Mouse (Mus musculus): ENCODE results near the gene Ebf1. TPM values are rescaled to one million over a fixed set of nuclear protein-coding genes. Genes with fewer than 3 reads are reported as not detected.

The Ebf1 gene
- total and polyA plus RNA-seq, 3 experiments = 0.04 TPM; not detected in 2

DNA sequence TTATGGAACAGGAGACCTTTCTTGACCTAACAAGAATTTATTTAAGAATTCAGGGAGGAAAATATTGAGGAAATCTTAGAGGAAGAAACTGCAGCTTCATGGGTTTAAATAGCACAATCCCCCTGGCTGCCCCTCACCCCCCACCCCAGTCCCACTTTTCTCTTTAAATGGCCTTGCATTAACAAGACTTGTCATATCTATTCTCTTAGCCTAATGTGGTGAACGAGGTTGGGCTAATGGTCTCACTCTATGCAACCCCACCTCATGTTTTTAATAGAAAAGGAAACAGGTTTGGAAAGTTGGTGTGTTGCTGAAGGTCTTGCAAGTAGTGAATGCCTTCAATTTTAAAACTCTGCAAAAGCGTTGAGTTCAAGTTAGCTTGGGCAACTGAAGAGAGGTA, 110.7 kb downstream of the Ebf1 start:
- H3K79me2 ChIP-seq (ENCODE audit: control insufficient read depth, insufficient read depth, low read length, poor library complexity) = no peaks in the 10 kb centered on the region
- no peaks in the 10 kb centered on the region for H3K36me3 ChIP-seq (ENCODE audit: control insufficient read depth in 1 of 2, insufficient read depth in 2 of 2, low read length in 2 of 2)
- H3K27ac ChIP-seq (ENCODE audit: control insufficient read depth, low read depth, low read length) = no peak overlapping the region
- no peaks in the 10 kb centered on the region for H3K4me1 ChIP-seq (ENCODE audit: control insufficient read depth in 1 of 2, insufficient read depth in 2 of 2, low read length in 2 of 2)
- DNase-seq (ENCODE audit: low read depth, low spot score) = no peak
- H3K27me3 ChIP-seq (ENCODE audit: control insufficient read depth in 1 of 2, insufficient read depth in 2 of 2, low read length in 2 of 2) = no peaks in the 10 kb centered on the region
- H3K9me3 ChIP-seq (replicated peaks; ENCODE audit: insufficient read depth, low read length) = no peaks in the 10 kb centered on the region
- no peak overlapping the region for H3K4me3 ChIP-seq (ENCODE audit: control insufficient read depth in 1 of 2, insufficient read depth in 1 of 2, low read depth in 2 of 2, low read length in 2 of 2)
- H3K9ac ChIP-seq (ENCODE audit: control insufficient read depth, low read depth, low read length, poor library complexity, severe bottlenecking) = no peak overlapping the region
- TF ChIP-seq MAZ (IDR thresholded peaks at IDR 0.05; ENCODE audit: low read depth, low read length) = no peak
- TF ChIP-seq ELF1 (IDR thresholded peaks at IDR 0.05; ENCODE audit: low read depth, low read length) = no peak
- TF ChIP-seq TAL1 (IDR thresholded peaks at IDR 0.05; ENCODE audit: low read length) = no peak
- TF ChIP-seq USF2 (IDR thresholded peaks at IDR 0.05; ENCODE audit: borderline replicate concordance in 1 of 2, insufficient read depth in 1 of 2, low read depth in 1 of 2, low read length in 2 of 2) = no peak
- TF ChIP-seq EP300 (IDR thresholded peaks at IDR 0.05; ENCODE audit: low read depth in 1 of 2, low read length in 2 of 2) = no peak
- TF ChIP-seq CTCF (IDR thresholded peaks at IDR 0.05 in 2 of 3, conservative IDR thresholded peaks at IDR 0.05 in 1 of 3; ENCODE audit: control insufficient read depth in 1 of 3, insufficient read depth in 1 of 3, low read depth in 2 of 3, low read length in 3 of 3, poor library complexity in 1 of 3, severe bottlenecking in 1 of 3) = no peak
- no peak for TF ChIP-seq MYB (IDR thresholded peaks at IDR 0.05; ENCODE audit: low read depth, low read length)
- TF ChIP-seq GATA1 (IDR thresholded peaks at IDR 0.05; ENCODE audit: low read depth, low read length) = no peak
- no peak for TF ChIP-seq SIN3A (IDR thresholded peaks at IDR 0.05; ENCODE audit: low read length)
- TF ChIP-seq USF1 (IDR thresholded peaks at IDR 0.05; ENCODE audit: low read depth, low read length) = no peak
- TF ChIP-seq MYC (IDR thresholded peaks at IDR 0.05; ENCODE audit: low read depth, low read length) = no peak

DNA sequence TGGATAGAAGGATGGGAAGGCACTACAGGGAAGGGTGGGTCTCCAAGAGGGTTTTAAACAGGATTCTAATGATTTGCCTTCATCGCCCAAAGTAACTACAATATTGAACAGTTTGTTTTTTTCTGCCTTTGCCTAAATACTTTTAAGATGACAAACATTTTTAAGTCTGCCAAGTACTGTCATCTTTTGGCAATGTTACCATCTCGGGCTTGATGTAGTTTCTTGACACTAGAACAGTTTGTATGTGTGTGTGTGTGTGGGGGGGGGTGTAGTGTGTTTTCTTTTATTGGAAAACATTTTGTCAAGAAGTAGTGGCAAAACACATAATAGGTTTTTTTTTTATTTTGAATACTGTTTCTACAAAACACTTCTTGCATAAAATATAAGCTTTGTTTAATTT, 111.2 kb downstream of the Ebf1 start:
- no peak for TF ChIP-seq BHLHE40 (IDR thresholded peaks at IDR 0.05; ENCODE audit: borderline replicate concordance, low read depth, low read length)
- TF ChIP-seq CHD2 (IDR thresholded peaks at IDR 0.05; ENCODE audit: low read length) = no peak
- no peak for TF ChIP-seq HCFC1 (IDR thresholded peaks at IDR 0.05; ENCODE audit: low read depth, low read length)
- TF ChIP-seq E2F4 (IDR thresholded peaks at IDR 0.05; ENCODE audit: borderline replicate concordance, low read depth, low read length) = no peak
- TF ChIP-seq POLR2A (IDR thresholded peaks at IDR 0.05; ENCODE audit: control insufficient read depth in 1 of 2, insufficient read depth in 1 of 2, low read depth in 1 of 2, low read length in 2 of 2, poor library complexity in 1 of 2) = no peak
- TF ChIP-seq MEF2A (IDR thresholded peaks at IDR 0.05; ENCODE audit: extremely low read depth, insufficient replicate concordance, low read depth, low read length, poor library complexity, severe bottlenecking) = no peak
- no peak for TF ChIP-seq MYB (IDR thresholded peaks at IDR 0.05; ENCODE audit: low read depth, low read length)
- no peaks in the 10 kb centered on the region for H3K9me3 ChIP-seq (replicated peaks; ENCODE audit: insufficient read depth, low read length)
- H3K79me2 ChIP-seq (ENCODE audit: control insufficient read depth, insufficient read depth, low read length, poor library complexity) = no peaks in the 10 kb centered on the region
- no peak overlapping the region for H3K9ac ChIP-seq (ENCODE audit: control insufficient read depth, low read depth, low read length, poor library complexity, severe bottlenecking)
- no peaks in the 10 kb centered on the region for H3K27me3 ChIP-seq (ENCODE audit: control insufficient read depth in 1 of 2, insufficient read depth in 2 of 2, low read length in 2 of 2)
- no peak for DNase-seq (ENCODE audit: low read depth, low spot score)
- H3K4me3 ChIP-seq (ENCODE audit: control insufficient read depth in 1 of 2, insufficient read depth in 1 of 2, low read depth in 2 of 2, low read length in 2 of 2) = no peak overlapping the region
- H3K4me1 ChIP-seq (ENCODE audit: control insufficient read depth in 1 of 2, insufficient read depth in 2 of 2, low read length in 2 of 2) = no peaks in the 10 kb centered on the region
- H3K27ac ChIP-seq (ENCODE audit: control insufficient read depth, low read depth, low read length) = no peak overlapping the region
- H3K36me3 ChIP-seq (ENCODE audit: control insufficient read depth in 1 of 2, insufficient read depth in 2 of 2, low read length in 2 of 2) = no peaks in the 10 kb centered on the region

All from MEL (cell line).